Mouse (Mus musculus) spleen, embryonic (tissue): ENCODE measurements around the gene Lrrc4.

Experiments used
- CTCF ChIA-PET: fragments of 350-600 bp; sonication (Branson Sonifier 250); formaldehyde crosslinking; loops from one replicate; lab custom pipeline; 2022; lab: Charles Lee

Gene Lrrc4

GRCm38 (mm10) chr6:28831011-28831853, at the start of gene Lrrc4:
TSS of gene Lrrc4 (minus strand) at chr6:28831747.
- CTCF ChIA-PET: interaction anchor here (0.7 kb wide), 1 partner anchor 511 kb away, joined by 10 read pairs; no protein-coding TSS in a partner anchor

- CTCF ChIA-PET: no interaction called here
These were observed 49.4 kb upstream of the Lrrc4 start for GRCm38 (mm10) chr6:28880909-28881308.

GRCm38 (mm10) chr6:28879315-28879714, 47.8 kb upstream of the Lrrc4 start:
- CTCF ChIA-PET: interaction anchor here (1.2 kb wide), 1 partner anchor 9 kb away, joined by 4 read pairs; no protein-coding TSS in a partner anchor

- CTCF ChIA-PET: interaction anchor here (1.2 kb wide), 1 partner anchor 10 kb away, joined by 4 read pairs; no protein-coding TSS in a partner anchor
These were observed 46.6 kb upstream of the Lrrc4 start for GRCm38 (mm10) chr6:28877945-28878666.

- CTCF ChIA-PET: no interaction called here
These were observed 44.9 kb upstream of the Lrrc4 start for GRCm38 (mm10) chr6:28876492-28876891.

- CTCF ChIA-PET: no interaction called here
These were observed 43.8 kb upstream of the Lrrc4 start for GRCm38 (mm10) chr6:28875333-28875732.

GRCm38 (mm10) chr6:28874759-28875158, 43.2 kb upstream of the Lrrc4 start:
- CTCF ChIA-PET: no interaction called here

GRCm38 (mm10) chr6:28874053-28874452, 42.5 kb upstream of the Lrrc4 start:
- CTCF ChIA-PET: no interaction called here

- CTCF ChIA-PET: no interaction called here
These were observed 40.9 kb upstream of the Lrrc4 start for GRCm38 (mm10) chr6:28872421-28872795.

- CTCF ChIA-PET: no interaction called here
These were observed 40.3 kb upstream of the Lrrc4 start for GRCm38 (mm10) chr6:28871725-28872420.

GRCm38 (mm10) chr6:28867516-28868251, 36.1 kb upstream of the Lrrc4 start:
- CTCF ChIA-PET: no interaction called here

- CTCF ChIA-PET: interaction anchor here (0.5 kb wide), 1 partner anchor 221 kb away, joined by 5 read pairs; no protein-coding TSS in a partner anchor
These were observed 34.7 kb upstream of the Lrrc4 start for GRCm38 (mm10) chr6:28866206-28866605.

- CTCF ChIA-PET: no interaction called here
These were observed 33.6 kb upstream of the Lrrc4 start for GRCm38 (mm10) chr6:28865112-28865511.

GRCm38 (mm10) chr6:28864684-28865083, 33.1 kb upstream of the Lrrc4 start:
- CTCF ChIA-PET: interaction anchor here (0.5 to 0.7 kb wide), 2 partner anchors 32 to 112 kb away, joined by 3 to 6 read pairs; no protein-coding TSS in a partner anchor

- CTCF ChIA-PET: interaction anchor here (0.6 kb wide), 1 partner anchor 69 kb away, joined by 3 read pairs; no protein-coding TSS in a partner anchor
These were observed 30.8 kb upstream of the Lrrc4 start for GRCm38 (mm10) chr6:28862304-28862703.

GRCm38 (mm10) chr6:28860922-28861321, 29.4 kb upstream of the Lrrc4 start:
- CTCF ChIA-PET: no interaction called here

- CTCF ChIA-PET: no interaction called here
These were observed 28.9 kb upstream of the Lrrc4 start for GRCm38 (mm10) chr6:28860450-28860849.

GRCm38 (mm10) chr6:28859094-28859493, 27.5 kb upstream of the Lrrc4 start:
- CTCF ChIA-PET: interaction anchor here (0.6 kb wide), 1 partner anchor 36 kb away, joined by 3 read pairs; no protein-coding TSS in a partner anchor

- CTCF ChIA-PET: no interaction called here
These were observed 25.9 kb upstream of the Lrrc4 start for GRCm38 (mm10) chr6:28857198-28858180.

GRCm38 (mm10) chr6:28856789-28857188, 25.2 kb upstream of the Lrrc4 start:
- CTCF ChIA-PET: no interaction called here
